Mouse (Mus musculus) testis, postnatal 10 days (tissue): ENCODE results near the gene Nup107.
"Not testable (repeated sequence)": the region's sequence is repeated elsewhere in the genome, so short reads cannot be mapped to it uniquely, and the experiment has no call there.

ENCODE experiments used
- DNase-seq: peaks from one replicate; pipeline ENCODE4 v3.0.0; 2021; ENCODE audit warnings: low spot score

Gene Nup107

DNA sequence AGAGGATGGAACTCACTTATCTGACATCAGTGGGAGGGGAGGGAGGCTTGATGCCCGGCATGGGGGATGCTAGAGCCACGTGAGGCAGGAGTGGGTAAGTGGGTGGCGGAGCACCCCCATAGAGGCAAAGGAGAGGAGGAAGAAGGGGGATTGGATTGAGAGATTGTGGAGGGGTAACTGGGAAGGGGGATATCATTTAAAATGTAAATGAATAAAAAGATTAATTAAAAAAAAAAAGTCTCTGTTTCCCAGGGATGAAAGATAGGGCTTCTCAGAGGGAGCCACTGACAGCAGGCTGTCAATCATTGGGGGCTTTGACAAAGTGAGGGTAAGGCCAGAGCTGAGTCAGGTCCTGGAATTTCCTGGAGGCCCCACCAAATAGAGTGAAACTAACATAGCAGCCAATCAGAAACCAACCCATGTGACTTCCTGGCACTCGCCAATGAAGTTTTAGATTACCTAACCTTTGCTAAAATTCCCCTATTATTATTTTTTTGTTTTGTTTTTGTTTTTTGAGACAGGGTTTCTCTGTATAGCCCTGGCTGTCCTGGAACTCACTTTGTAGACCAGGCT is 77.5 kb downstream of the Nup107 start:
- no peak for DNase-seq

DNA sequence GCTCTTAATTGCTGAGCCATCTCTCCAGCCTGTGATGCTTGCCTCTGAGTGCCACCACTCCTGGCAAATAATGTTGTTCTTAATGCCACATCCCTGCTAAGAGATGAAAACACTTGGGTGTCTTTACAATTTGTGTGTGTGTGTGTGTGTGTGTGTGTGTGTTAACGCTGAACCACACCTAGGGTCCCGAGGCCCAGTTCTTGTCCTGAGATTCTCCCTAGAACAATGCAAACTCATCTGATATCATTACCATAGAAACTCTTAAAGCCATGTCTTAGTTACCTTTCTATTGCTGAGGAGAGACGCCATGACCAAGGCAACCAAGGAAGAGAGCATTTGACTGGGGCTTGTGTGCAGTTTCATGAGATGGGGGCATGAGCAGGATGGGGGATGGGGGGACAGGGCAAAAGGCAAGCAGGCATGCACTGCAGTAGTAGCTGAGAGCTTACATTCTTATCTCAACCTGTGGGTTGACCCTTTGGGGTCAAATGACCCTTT is 78.4 kb downstream of the Nup107 start:
- no peak for DNase-seq

DNA sequence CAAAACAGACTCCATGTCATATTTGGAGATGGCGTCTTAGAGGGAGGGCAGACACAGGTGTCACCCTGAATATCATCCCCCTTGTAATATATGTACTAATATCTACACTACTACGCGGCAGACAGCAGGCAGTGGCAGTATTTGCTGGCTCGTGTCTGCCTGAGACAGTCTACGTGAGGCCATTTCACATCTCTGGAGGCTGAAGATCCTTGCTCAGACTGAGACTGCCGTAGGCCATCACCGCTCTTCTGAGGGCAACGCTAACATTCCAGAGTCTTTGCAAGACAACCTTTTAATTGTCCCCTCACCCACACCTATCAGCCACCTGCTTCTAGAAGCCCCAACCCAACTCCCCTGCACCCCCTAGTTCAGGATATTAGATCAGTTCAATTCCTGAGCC is 79.0 kb downstream of the Nup107 start:
- no peak for DNase-seq

DNA sequence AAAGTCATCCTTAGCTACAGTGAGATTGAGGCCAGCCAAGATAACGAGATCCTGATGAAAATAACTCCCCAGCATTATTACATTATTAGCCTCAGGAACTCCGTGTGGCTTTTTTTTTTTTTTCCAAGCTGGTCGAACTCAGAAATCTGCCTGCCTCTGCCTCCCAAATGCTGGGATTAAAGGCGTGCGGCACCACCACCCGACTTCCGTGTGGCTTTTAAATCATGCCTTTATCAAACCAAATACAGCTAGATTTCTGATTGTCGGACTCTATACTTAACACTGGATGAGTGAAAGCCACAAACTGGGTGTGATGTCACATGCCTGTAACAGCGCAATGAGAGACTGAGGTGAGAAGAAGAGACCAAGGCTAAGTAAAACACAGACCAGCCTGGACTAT is 79.6 kb downstream of the Nup107 start:
- no peak for DNase-seq

DNA sequence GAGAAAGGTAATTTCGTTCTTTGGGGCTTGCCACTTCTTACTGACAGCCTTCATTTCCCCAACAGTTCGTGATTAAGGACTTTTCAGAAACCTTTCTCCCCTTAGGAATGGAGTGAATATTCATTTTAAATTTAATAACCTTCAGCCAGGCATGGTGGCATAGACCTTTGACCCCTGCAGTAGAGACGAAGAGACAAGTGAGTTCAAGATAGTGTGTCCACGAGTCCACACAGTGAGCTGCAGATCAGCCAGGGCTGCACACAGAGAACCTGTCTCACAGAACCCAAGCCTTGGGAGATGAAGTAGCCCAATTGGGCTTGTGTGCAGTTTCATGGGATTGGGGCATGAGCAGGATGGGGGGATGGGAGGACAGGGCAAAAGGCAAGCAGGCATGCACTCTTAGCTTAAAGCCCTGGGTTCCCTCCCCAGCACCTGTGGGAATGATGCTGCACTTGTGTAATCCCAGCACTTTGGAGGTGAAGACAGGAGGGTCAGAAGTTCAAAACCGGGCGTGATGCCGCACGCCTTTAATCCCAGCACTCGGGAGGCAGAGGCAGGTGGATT is 80.2 kb downstream of the Nup107 start:
- no peak for DNase-seq

DNA sequence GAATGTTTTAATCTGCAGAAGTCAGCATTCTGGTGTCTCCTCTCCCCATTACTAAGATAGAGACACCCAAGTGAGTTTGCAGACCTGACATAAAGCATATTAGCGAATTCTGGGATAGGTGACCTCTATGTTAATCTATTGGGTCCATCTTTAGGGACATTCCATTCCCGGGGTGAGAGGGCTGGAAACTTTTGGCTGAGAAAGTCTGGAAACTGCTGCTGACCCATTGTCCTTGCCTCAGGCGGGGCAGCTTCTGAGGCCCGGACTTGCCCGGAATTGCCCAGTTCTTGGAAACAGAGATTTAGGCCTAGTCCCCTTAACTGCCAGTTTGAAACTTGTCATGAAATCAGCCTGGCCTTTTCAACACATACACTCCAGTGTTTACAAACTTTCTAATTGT is 81.1 kb downstream of the Nup107 start:
- DNase-seq = no peak

DNA sequence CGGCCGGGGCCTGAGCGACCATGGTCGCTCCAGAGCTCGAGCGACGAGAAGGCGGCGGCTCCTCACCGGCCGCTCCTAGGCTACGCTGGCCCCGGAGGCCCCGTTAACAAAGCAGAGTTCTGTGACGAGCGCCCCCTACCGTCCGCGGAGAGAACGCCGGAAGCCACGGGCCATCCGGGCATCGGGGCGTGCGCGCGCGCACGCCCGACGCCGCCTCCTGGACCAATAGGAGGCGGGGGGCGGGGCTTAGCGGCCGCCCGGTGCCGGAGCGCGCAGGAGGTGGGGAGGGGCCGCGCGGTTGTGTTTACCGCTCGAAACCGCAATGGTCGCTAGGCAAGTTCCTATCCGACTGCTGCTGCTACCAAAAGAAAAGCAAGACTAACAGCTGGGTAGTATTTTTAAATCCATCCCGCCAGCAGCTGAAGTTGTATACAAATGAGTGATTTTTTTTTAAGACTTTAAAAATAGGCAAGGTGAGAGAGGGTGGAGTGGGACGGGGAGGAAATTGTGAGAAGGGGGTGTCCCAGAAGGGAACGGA is 81.8 kb downstream of the Nup107 start, which contains the start of gene Mdm2:
Mdm2 (minus strand) TSS at position 155 of the 538 bp plus-strand sequence.
- peak; percentile 99 for DNase-seq

DNA sequence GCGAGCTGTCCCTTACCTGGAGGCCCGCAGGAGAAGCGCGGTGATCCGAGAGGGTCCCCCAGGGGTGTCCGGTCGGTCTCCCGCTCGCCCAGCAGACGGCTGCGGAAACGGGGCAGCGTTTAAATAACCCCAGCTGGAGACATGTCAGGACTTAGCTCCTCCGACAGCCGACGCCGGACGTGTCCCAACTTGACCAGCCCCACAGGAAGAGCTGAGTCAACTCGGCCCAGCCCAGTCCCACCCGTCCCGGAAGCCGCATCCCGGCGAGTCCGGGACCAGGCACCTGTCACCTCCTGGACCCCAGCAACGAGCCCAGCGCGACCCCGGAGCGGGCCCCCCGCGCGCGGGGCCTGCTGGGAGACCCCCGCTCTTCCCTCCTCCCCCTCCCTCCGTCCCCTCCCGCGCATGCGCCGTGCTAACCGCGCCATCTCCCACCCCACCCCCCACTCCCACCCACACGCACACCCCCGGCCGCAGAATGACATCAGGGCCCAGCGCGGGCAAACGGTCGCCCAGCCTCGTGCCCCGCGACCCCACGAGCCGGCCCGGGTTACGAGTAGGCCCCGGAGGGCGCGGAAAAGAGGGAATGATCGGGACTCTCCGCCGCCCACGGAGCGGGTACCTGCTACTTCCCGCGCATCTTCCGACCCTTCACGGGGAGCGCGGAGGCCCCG is 82.4 kb downstream of the Nup107 start:
- DNase-seq = peak; percentile 86

DNA sequence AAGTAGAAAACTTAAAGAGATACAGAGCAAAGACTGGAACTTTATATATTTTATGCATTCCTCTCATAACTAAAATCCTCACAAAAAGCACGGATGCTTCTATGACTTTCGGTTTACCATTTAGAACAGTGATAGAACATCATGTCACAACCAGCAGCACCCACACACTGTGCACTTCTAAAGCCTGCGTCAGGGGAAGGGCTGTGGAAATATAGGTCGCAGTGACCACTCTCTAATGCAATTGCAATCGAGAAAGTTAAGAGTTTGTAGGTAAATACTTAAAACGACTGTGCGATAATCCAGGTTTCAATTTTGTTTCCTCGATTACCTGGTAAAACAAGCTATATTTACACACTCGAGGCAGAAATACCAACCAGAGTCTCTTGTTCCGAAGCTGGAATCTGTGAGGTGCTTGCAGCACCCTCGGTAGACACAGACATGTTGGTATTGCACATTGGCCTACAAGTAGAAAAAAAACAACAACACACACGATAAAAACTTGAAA is 83.1 kb downstream of the Nup107 start:
- DNase-seq = no peak

DNA sequence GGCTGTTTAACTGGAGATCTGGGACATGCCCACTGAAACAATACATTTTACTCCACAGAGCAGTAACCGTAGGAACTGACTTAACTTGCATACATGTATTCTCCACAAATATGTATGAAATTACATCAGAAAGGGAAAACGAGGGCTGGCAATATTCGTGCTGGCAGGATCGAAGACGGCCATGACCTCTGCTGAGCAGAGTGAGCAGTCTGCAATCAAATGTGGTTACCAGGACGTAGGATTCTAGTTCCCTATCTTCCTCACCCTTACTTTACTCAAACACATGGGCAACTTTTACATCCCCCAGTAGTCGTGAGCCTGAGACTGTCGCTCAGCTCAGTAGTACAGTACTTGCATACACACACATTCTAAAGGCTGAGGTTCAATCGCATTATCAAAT is 83.6 kb downstream of the Nup107 start:
- no peak for DNase-seq

DNA sequence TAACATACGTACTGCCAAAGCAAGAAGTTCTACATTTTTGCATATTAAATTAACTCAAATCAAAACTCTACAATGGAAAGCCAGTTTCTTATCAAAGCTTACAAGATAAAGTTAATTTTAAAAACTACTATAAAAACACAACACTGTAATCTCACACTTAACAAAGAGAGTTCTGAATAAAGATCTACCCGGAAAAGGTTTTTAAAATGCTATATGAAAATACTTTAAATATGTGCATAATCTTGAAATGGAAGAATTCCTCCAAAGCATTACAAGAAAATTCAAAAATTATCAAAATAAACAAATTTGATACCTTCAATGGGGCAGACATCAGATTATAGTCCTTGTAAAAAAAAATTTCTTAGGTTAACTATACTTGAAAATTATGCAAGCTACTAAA is 84.1 kb downstream of the Nup107 start:
- DNase-seq = no peak

DNA sequence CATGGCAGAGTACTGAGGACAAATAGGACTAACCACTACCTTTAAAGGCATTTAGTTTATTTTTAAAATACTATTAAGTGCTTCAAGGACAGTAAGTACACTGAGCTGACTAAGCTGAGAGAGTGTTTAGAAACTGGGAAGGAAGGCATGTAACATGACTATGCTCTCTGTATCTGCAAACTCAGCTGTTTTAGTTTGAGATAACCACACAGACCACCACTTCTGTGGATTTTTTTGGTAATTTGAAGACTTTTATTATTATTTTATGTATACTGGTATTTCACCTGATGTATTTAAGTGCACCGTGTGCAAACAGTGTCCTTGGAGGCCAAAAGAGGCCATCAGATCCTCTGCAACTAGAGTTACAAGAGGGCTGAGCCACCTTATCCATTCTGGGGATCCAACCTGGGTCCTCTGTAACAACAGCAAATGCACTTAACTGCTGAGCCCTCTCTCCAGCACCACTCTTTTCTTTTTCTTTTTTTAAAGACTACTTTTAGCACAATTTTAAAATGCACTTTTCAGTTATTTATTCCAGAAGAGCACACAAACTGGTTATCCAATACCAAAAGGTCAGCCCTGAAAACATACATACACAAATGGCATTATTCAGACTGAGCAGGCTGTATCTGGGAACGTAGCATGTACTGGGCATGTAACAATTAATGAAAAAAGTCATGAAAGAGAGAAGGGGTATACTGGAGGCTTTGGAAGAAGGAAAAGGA is 85.2 kb downstream of the Nup107 start:
- DNase-seq = no peak

DNA sequence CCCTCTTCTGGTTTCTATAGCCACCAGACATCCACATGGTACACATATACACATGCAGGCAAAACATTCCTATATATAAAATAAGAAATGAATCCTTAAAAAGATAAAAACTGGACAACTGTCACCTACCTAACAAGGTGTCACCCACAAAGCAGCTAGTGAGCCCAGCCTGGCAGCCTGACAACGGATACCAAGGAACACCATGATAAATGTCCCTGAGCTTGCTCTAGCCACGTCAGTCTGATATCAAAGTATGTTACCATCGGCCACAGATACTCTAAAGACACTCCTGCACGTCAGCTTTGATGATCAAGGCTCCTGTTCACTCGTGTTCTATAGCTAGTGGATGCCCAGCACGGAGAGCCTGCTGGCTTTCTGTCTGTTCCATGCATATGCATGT is 86.1 kb downstream of the Nup107 start:
- no peak for DNase-seq

DNA sequence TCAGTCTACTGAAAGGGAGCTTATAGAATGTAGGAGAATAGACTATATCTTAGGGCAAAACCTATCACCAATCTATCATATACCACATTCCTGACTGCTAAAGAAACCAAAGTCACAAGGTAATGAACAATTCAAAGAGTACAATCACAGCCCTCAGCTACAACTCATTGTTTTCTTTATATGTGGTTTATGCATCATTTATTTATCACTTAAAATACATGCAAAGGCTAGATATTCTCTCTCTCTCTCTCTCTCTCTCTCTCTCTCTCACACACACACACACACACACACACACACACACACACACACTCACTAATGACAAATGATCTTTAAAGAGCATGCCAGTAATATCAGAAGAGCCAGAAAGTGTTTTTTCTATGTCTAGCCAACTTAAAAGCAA is 86.7 kb downstream of the Nup107 start:
- DNase-seq = no peak

DNA sequence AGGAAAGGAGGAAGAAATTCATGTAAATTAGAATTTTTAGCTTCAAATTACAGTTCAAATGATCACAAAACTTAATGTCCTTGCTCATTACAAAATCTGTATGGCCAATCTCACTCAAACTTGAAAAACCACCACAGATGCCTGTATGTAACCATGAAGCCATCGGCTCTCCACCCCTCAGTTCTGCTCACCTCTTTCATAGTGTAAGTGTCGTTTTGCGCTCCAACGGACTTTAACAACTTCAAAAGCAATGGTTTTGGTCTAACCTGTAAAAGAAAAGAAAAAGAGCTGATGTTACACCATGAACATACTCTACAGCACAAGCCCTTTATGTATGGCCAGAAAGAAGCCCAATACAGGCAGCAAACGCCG is 87.6 kb downstream of the Nup107 start:
- DNase-seq = no peak

DNA sequence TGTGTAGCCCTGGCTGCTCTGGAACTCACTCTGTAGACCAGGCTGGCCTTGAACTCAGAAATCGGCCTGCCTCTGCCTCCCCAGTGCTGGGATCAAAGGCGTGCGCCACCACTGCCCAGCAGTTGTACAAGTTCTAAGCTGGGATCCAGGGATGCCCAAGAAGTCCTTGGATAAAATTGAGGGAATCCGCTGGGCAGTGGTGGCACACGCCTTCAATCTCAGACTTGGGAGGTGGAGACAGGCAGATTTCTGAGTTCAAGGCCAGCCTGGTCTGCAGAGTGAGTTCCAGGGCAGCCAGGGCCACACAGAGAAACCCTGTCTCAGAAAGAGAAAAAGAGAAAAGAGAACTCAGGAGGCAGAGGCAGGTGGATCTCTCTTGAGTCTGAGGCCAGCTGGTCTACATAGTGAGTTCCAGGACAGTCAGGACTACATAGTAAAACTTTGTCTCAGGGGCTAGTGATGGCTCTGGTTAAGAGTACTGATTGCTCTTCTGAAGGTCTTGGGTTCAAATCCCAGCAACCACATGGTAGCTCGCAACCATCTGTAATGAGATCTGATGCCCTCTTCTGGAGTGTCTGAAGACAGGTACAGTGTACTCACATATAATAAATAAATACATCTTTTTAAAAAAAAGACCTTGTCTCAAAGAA is 88.1 kb downstream of the Nup107 start:
- DNase-seq = not testable (repeated sequence)

DNA sequence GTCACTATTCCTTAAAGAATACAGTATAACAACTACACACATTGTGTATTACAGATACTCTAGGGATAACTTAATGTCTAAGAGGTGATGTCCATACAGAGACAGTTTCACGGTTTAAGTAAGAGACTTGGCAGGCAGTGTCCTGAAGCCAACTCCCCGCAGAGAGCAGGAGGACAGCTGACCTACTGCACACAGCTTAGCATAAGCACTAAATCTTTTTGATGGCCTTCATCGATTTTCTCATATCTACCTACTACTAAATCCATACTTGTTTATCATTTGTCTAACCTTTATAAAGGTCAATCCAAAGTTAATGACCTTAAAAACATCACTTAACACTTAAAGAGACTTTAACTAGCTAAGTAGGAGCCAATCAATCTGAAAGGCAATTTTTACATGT is 89.0 kb downstream of the Nup107 start:
- DNase-seq = no peak

DNA sequence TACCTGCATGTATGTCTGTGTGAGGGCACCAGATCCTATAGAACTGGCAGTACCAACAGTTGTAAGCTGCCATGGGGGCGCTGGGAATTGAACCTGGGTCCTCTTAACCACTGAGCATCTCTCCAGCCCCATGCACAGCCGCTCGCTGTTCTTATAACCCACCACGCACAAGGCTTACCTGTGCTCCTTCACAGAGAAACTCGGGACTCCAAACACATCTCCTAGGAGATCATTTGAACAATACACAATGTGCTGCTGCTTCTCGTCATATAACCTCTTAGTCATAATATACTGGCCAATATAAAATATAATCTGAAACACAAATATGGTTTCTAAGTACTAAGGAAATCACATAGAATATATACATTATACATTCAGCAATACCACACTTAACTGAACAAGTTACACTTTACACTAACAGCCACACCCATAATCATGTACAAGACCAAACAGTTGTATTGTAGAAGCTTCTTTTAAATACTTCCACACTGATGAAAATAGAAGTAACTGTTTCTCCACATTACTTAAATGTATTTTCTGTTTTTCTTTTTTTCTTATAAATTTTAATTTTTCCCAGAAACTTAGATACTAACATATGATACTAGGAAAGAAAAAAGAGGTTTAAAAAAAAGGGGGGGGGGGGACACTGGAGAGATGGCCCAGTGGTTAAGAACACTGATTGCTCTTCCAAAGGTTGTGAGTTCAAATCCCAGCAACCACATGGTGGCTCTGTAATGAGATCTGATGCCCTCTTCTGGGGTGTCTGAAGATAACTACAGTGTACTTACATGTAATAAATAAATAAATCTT is 90.3 kb downstream of the Nup107 start:
- no peak for DNase-seq

DNA sequence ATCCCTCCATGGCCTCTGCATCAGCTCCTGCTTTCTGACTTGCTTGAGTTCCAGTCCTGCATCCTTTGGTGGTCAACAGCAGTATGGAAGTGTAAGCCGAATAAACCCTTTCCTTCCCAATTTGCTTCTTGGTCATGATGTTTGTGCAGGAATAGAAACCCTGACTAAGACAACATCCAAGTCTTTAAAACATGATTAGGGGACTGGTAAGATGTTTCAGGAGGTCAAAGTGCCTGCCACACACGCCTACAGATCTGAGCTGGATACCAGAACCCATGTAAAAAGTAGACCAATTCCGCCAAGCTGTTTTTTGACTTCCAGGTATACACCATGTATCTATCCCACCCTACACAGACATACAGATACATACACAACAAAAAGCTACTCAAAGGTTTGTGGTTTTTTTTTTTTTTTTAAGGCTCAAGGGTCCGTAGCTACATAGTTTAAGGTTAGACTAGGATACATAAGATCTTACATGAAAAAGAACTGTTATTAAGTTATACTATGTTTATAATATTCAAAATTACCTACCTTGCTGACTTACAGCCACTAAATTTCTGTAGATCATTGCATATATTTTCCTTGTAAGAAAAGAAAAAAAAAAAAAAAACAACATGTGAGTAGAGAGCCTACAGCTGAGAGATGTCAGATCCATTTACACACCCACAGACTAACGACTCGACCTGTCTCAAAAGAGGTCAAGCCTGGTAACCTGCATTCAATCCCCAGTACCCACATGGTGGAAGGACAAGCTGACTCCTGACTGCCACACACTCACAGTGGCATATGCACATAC is 91.3 kb downstream of the Nup107 start:
- DNase-seq = no peak
